Mouse (Mus musculus): ENCODE results near the gene Hoxd8. TPM values are rescaled to one million over a fixed set of nuclear protein-coding genes. Genes with fewer than 3 reads are reported as not detected.

Gene Hoxd8
- polyA plus RNA-seq, 1 experiment from 2014 or later: 0.29 TPM

DNA sequence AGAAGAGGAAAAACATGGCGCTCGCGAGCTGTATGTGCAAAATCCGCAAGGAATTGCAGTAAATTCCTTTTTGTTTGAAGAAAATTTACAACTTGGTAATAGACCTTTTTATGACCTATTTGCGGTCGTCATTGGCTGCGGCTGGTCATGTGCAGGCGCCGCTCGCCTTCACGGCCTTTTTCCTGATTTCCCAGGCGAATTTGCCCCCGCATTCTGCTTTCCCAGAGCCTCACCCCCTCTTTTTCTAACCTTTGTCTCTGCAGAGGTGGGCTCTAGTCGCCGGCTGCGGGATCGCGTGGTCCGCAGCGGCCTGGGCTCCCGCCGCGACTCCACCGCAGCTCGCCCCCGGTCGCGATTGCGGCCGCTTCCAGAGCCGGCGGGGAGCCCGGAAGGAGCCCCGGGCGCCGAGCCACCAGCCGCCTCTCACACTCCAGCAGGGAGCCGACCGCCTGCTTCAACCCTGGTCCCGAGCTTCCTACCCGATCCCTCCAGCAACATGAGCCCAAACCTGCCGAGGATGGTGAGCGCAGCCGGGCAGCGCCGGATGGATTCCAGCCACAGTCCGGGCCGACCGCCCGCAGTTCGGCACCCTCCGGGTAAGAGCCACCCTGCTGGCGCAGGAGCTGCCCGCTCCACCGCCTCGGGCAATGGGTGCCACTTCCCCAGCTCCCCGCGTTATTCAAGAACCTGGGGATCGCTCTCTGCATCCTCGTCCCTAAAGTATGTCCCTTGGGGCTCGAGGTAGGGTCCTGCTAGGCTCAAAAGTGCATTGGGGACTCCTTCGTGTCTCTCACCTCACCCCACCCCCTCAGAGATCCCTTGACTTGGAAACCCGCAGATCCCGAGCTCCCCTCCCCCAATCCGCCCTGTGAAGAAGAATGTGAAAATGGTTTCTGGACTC, 7.6 kb downstream of the Hoxd8 start, which contains the start of the genes Hoxd3 and Hoxd4:
TSS of gene Hoxd3 (plus strand) at position 207 of the 901 bp plus-strand sequence.
TSS of gene Hoxd4 (plus strand) at position 209 of the 901 bp plus-strand sequence.
- Histone ChIP-seq H3K27me3 (ENCODE audit: insufficient read depth, low read length) (peaks cover 98% of the 10 kb centered on the region), H3K9ac (peak within 1 kb of the TSS; percentile 29; the same call in 1 of the 2 replicates), H3K36me3 (ENCODE audit: insufficient read depth) (no peaks in the 10 kb centered on the region), H3K27ac (ENCODE audit: low read depth) (peak within 1 kb of the TSS; percentile 36; the same call in 1 of the 2 replicates), H3K4me1 (ENCODE audit: insufficient read depth) (no peaks in the 10 kb centered on the region), H3K9me3 (ENCODE audit: low read depth, low read length) (no peaks in the 10 kb centered on the region), H3K4me2 (peak within 1 kb of the TSS; percentile 55), H3K4me3 (ENCODE audit: low read depth, low read length) (peak within 1 kb of the TSS; percentile 37)
- no peak for TF ChIP-seq CTCF (IDR thresholded peaks at IDR 0.05; ENCODE audit: low read depth)
- under 1% methylated on average over 64 of the region's 65 CpGs for WGBS
- DNase-seq (peak; percentile 53), ATAC-seq (ENCODE audit: insufficient read depth) (no peak)

GRCm38 (mm10) chr2:74713239-74714150, 9.1 kb downstream of the Hoxd8 start:
- DNase-seq: no peak
- no peak for ATAC-seq (ENCODE audit: insufficient read depth)
- Histone ChIP-seq H3K4me3 (ENCODE audit: low read depth, low read length) (no peak overlapping the region), H3K27me3 (ENCODE audit: insufficient read depth, low read length) (peaks cover 96% of the 10 kb centered on the region), H3K4me2 (no peak overlapping the region), H3K4me1 (ENCODE audit: insufficient read depth) (no peaks in the 10 kb centered on the region), H3K9ac (no peak overlapping the region), H3K9me3 (ENCODE audit: low read depth, low read length) (no peaks in the 10 kb centered on the region), H3K27ac (ENCODE audit: low read depth) (no peak overlapping the region), H3K36me3 (ENCODE audit: insufficient read depth) (no peaks in the 10 kb centered on the region)
- 7% methylated on average over 19 of the region's 19 CpGs for WGBS
- TF ChIP-seq CTCF (IDR thresholded peaks at IDR 0.05; ENCODE audit: low read depth): no peak

DNA sequence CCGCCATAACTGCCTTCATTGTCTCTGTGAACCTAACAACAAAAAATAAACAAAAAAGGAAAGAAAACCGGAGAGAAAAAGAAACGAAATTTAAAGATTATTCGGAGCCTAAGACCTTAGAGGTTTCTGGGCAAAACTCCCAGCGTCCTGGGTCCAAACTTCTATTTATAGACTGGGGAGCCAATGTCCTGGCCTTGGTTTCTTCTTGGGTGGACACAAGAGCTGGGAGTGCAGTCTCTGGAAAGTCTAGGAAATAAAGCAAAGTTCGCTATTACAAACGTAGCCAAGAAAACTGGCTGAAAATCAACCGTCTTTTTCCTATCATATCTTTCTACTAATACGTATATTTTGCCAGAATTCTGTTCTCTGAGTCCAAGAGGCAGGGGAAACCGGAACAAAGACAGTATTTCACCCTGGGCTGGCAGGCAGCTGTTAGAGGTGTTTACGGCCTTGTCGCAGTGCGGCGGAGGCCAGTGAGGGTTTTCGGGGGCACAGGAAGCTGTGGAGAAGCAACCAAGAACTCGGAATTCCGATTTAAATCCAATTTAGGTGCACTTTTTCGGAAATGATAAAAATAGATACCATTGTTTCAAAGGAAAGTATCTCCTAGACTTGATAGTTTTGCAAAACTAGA, 9.9 kb downstream of the Hoxd8 start:
- no peak overlapping the region for H3K27ac ChIP-seq (ENCODE audit: low read depth)
- DNase-seq (no peak), ATAC-seq (ENCODE audit: insufficient read depth) (no peak)
- no peaks in the 10 kb centered on the region for H3K9me3 ChIP-seq (ENCODE audit: low read depth, low read length)
- H3K4me2 ChIP-seq: no peak overlapping the region
- H3K4me3 ChIP-seq (ENCODE audit: low read depth, low read length): no peak overlapping the region
- peaks cover 96% of the 10 kb centered on the region for H3K27me3 ChIP-seq (ENCODE audit: insufficient read depth, low read length)
- WGBS: 5% methylated on average over 18 of the region's 18 CpGs
- H3K36me3 ChIP-seq (ENCODE audit: insufficient read depth): no peaks in the 10 kb centered on the region
- no peaks in the 10 kb centered on the region for H3K4me1 ChIP-seq (ENCODE audit: insufficient read depth)
- H3K9ac ChIP-seq: no peak overlapping the region
- no peak for TF ChIP-seq CTCF (IDR thresholded peaks at IDR 0.05; ENCODE audit: low read depth)

GRCm38 (mm10) chr2:74714881-74715280, 10.5 kb downstream of the Hoxd8 start:
- H3K27ac ChIP-seq (ENCODE audit: low read depth): no peak overlapping the region
- H3K36me3 ChIP-seq (ENCODE audit: insufficient read depth): no peaks in the 10 kb centered on the region
- H3K9ac ChIP-seq: no peak overlapping the region
- DNase-seq (no peak), ATAC-seq (ENCODE audit: insufficient read depth) (no peak; the same call in 1 of the 2 replicates)
- H3K4me1 ChIP-seq (ENCODE audit: insufficient read depth): no peaks in the 10 kb centered on the region
- H3K4me3 ChIP-seq (ENCODE audit: low read depth, low read length): no peak overlapping the region
- TF ChIP-seq CTCF (IDR thresholded peaks at IDR 0.05; ENCODE audit: low read depth): no peak
- no peaks in the 10 kb centered on the region for H3K9me3 ChIP-seq (ENCODE audit: low read depth, low read length)
- H3K4me2 ChIP-seq: no peak overlapping the region
- WGBS: 1% methylated on average over 14 of the region's 14 CpGs
- H3K27me3 ChIP-seq (ENCODE audit: insufficient read depth, low read length): peaks cover 96% of the 10 kb centered on the region

GRCm38 (mm10) chr2:74715504-74716241, 11.3 kb downstream of the Hoxd8 start:
- DNase-seq: peak; percentile 96
- Histone ChIP-seq H3K9ac (no peak overlapping the region), H3K27me3 (ENCODE audit: insufficient read depth, low read length) (peaks cover 96% of the 10 kb centered on the region), H3K4me2 (peak overlapping the region; percentile 56), H3K36me3 (ENCODE audit: insufficient read depth) (no peaks in the 10 kb centered on the region), H3K4me1 (ENCODE audit: insufficient read depth) (no peaks in the 10 kb centered on the region), H3K4me3 (ENCODE audit: low read depth, low read length) (peak overlapping the region; percentile 21; the same call in 1 of the 2 replicates), H3K27ac (ENCODE audit: low read depth) (no peak overlapping the region), H3K9me3 (ENCODE audit: low read depth, low read length) (no peaks in the 10 kb centered on the region)
- peak; percentile 94 for TF ChIP-seq CTCF (IDR thresholded peaks at IDR 0.05; ENCODE audit: low read depth)
- ATAC-seq (ENCODE audit: insufficient read depth): peak; percentile 81
- 5% methylated on average over 26 of the region's 26 CpGs for WGBS

GRCm38 (mm10) chr2:74720384-74720783, 16.0 kb downstream of the Hoxd8 start:
- TF ChIP-seq CTCF (IDR thresholded peaks at IDR 0.05; ENCODE audit: low read depth): no peak
- Histone ChIP-seq H3K36me3 (ENCODE audit: insufficient read depth) (no peaks in the 10 kb centered on the region), H3K9ac (no peak overlapping the region), H3K27ac (ENCODE audit: low read depth) (no peak overlapping the region), H3K9me3 (ENCODE audit: low read depth, low read length) (no peaks in the 10 kb centered on the region), H3K27me3 (ENCODE audit: insufficient read depth, low read length) (peaks cover 96% of the 10 kb centered on the region), H3K4me1 (ENCODE audit: insufficient read depth) (no peaks in the 10 kb centered on the region), H3K4me2 (no peak overlapping the region), H3K4me3 (ENCODE audit: low read depth, low read length) (no peak overlapping the region)
- DNase-seq (no peak), ATAC-seq (ENCODE audit: insufficient read depth) (no peak)
- WGBS: 16% methylated on average over 2 of the region's 2 CpGs

Measured in lung, embryonic 14.5 days (tissue).